Mouse (Mus musculus) cerebellum, postnatal 4 days (tissue): ENCODE data around the gene Asb2.
A peak's percentile ranks its signal among the peaks of the same experiment; 100 is the strongest.

ENCODE experiments used
- DNase-seq, 2 experiments: peaks; one replicate each; pipeline ENCODE4 v3.0.0; 2022; ENCODE audit warnings: low spot score in 2 of 2, mixed read lengths in 1 of 2

Asb2 gene

DNA sequence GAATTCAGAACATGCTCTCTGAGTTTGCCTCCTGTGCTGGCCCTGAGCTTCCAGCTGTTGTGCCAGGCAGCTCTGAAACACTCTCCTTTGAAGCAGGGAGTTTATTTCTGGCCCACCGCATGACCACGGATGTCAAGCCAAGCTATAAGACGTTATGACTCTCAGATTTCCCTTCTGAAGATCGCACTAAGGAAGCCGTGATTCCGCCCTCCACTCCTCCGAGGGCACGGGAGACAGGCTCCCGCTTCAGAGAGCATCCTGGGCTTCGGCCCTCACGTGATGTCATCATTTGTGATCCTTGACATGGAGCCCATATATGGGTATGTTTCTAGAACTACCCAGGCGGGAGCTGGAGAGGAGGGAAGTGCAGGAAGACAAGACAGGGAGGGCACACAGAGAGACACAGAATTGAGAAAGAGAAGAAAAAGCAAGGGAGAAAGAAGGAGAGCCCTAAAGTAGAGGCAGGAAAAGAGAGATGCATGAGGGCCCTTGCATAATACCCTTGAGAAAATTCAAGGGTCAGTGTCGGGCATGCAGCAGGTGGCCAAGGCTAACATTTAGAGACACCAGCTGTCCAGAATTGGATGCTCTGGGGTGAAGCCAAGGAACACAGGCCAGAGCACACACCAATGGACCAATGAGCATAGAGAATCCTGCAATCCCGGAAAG lies at the start of gene Asb2:
TSS of gene Asb2 (minus strand) at position 256 of the 669 bp plus-strand sequence.
- DNase-seq: no peak

DNA sequence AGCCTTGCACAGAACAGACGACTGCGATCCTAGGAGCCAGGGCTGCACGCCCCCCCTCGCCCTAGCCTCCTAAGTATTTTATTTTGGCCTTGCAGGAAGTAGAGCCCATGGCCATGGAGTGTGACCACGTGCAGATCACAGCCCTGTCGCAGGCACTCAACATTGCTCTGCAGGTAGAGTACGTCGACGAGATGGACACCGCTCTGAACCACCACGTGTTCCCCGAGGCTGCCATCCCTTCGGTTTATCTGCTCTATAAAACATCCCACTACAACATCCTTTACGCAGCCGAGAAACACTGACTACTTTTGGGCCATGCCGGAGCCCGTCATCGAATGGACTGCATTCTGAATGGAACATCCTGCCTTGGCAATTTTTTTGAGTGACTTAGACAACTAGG lies 48.3 kb upstream of the Asb2 start:
- DNase-seq: no peak

DNA sequence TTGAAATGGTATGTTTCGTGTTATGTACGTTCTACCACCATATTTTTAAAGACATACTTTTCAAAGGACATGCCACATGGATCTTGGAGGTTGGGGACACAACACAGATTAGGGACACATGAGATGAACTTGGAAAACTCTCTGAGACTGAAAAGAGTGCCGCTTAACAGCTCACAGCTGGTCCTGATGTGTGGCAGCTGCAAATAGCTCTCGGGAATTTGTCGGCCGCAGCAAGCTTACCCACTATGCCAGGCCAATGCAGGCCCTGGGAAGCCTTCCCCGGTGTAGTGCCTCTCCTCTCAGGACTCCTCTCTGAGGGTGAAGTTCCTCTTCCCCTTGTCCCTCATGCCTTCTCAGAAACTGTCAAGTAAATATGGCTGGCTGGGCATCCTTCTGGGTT lies 41.0 kb upstream of the Asb2 start:
- no peak for DNase-seq

DNA sequence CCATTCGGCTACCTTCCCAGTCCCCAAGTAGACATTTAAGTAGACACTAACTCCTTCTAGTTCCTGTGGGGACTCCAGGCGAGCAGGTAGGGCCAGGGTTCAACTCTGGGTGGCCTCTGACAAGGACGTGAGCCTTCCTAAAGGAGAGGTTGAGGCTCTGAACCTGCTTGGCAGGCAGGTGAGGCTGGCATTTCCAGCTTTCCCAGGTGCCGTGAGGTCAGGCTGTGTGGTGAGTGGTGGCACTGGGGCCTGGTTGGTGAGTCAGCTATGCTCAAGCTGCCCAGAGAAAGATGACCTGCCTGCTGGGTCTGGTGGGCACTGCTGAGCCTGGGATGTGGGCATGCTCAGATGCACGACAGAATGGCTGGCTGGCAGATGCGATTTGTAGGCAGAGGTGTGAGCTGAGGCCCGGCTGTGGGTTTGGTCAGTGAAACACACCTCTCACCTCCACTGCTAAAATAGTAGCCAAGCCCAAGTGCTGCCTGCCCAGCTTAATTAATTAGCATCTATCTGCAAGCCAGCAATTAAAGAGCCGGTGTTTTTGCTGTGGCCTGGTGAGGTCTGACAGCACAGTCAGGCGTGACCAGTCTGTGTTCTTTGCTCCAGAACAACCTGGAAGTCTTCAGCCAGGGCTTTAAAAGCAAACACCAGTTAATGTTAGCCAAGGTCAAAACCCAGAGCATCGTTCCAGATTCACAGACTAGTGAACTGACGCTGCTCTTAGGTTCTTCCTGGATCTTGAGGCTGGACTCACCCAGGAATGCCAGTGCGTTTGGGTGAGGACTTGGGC lies 39.9 kb upstream of the Asb2 start:
- DNase-seq: no peak

DNA sequence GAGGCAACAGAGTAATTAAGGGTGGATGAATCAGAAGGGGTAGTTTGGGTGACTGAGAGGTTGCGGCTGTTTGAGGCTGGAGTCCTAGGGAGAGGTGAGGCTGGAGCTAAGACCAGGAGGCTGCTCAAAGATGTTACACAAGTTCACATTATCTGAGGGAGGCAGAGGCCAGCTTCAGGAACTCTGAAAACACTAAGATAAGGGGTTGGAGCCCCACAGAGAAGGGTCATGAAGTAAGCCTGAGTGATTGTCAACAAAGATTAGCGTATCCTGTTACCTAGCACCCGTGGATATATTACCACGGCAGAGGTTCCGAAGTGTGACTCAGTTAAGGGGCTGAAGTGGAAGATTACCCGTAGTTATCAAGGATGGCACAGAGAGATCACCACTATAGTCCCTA lies 37.7 kb upstream of the Asb2 start:
- no peak for DNase-seq

DNA sequence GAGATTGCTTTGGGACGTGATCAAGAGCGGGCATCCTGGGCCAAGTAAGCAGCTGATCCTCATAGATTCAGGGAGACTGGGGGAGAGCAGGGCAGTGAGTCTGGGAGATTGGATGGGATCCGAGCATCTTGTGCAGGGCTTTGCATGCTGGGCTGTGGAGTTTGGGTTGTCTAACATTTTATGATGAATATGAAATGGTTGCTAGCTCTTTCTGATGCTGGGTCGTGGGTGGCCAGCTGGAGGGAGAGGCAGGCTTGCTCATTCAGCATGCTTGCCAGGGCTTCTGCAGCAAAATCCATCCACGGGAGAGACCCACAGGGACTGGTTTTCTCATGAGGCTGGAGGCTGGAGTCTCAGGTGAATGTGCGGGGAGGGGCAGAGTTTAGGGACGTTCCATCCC lies 35.3 kb upstream of the Asb2 start:
- no peak for DNase-seq

DNA sequence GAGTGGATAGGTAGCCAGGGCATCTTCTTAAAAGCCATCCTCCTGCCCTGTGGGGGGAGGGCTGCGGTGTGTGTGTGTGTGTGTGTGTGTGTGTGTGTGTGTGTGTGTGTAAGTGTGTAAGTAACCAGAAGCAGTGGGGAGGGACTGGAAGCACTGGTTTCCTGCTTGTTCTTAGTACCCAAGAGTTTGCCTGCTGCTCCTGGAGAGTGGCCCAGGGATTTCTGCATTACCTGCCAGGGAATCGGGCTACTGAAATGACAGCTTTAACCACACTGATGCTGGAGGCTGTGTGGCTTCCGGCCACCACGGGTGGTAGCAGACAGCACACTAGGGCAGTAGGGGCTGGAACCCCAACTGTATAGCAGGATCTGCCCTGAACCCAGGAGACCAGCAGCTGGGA lies 34.2 kb upstream of the Asb2 start:
- DNase-seq: no peak

DNA sequence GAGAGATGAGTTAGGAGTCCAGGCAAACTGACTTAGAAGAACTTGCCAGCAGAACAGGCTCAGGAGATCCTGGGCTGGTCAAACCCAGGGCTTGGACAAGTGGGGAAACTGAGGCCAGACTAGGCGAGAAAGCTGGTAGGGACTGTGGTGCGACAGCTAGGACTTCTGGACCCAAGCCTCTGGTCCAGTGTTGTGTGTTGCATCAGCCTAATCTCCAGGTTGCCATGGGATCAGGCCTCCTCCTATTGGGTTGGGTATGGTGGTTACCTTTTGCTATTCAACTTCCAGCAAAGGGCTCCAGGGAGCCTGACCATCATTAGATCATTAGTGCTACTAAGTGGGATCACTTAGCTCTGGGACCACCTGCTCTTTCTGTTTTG lies 33.5 kb upstream of the Asb2 start:
- DNase-seq: no peak

DNA sequence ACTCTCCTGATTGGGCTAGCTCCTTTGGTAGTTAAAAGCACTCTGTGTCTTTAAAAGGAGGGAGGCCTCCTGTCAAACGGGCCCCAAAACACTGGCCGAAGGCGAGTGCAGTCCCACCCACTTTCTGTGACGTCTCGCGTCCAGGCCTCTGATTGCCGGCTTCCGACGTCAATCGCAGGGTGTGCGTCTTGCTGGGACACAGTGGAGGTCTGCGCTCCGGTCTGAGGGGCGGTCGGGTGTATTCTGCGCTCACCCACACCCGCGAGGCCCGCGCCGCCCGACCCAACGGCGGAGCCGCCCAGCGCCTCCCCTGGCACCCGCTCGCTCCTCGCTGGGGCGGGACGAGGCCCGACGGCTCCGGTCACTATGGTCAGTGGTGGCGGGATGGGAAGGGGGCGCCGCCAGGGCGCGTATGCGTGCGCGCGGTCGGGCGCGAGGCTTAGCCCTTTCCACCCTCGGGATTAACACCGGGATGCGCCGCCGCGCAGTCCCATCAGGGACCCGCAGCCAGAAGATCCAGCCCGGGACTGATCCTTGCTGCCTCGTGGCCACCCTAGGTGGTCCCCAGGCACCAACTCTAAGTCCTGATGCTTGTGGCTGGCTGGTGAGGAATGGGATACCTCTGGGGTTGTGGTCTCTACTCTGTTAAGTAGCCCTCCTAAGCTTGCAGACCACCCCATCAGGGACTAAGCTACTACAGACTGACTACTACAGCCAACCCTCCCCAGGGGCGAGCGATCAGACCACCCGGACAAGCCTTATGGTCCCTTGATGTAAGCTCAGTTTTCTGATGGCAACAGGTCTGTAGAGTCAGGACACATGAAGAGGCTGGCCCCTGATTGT lies 32.9 kb upstream of the Asb2 start, which contains the start of gene Otub2:
TSS of gene Otub2 (plus strand) at position 178 of the 843 bp plus-strand sequence.
- DNase-seq: peak; percentile 94 to 98

DNA sequence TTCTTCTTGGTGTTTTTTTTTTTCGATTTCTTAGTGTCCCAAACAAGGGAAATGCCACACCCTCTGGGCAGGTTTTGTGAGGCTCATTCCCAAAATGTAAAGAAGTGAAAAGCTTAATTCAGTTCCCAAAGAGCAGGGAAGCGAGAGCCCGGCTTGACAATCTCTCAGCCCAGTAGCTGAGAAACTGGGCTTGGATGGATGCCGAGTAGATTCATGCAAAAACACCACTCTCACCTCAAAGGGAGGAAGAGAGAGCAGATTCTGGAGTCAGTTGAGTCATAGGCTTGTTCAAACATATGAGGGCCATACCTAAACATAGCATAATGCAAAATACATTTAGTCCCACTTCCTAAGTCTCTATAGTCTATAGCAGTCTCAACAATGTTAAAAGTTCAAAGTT lies 24.4 kb upstream of the Asb2 start:
- no peak for DNase-seq

DNA sequence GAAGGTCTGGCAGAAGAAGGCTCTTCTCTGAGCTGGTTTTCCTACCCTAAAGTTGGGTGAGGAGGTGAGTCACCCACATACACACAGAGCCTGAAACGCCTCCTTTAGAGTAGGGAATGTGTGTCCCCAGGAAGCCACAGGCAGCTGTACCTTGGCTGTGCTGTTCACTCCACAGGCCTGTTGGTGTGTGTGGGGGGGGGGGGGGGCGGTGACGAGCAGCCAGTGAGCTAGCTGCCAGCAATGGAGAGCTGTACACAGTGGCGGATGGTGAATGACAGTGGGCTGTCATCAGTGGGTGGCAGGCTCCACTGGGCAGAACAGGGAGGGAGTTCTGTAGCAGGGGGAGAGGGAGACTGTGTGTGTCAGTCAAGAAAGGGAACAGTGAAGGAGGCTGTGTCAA lies 21.0 kb upstream of the Asb2 start:
- DNase-seq: no peak

DNA sequence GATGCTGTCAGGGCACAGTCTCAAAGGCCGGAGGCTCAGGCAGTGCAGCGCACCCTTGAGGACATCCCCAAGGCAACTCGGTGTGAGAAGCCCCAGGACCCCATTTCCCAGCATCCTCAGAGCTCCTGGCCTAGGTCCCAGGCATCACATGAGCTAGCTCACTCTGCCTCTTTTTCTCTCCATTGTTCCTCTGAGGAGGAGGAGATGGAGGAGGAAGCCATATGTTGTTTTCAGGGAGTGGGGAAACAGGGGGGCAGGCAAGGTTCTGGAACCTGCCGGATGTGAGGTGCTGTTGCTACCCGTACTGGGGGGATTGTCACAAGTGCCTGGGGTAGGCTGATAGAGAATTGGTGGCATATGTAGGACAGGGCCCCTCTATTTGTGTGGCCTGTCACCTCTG lies 20.3 kb upstream of the Asb2 start:
- DNase-seq: no peak

DNA sequence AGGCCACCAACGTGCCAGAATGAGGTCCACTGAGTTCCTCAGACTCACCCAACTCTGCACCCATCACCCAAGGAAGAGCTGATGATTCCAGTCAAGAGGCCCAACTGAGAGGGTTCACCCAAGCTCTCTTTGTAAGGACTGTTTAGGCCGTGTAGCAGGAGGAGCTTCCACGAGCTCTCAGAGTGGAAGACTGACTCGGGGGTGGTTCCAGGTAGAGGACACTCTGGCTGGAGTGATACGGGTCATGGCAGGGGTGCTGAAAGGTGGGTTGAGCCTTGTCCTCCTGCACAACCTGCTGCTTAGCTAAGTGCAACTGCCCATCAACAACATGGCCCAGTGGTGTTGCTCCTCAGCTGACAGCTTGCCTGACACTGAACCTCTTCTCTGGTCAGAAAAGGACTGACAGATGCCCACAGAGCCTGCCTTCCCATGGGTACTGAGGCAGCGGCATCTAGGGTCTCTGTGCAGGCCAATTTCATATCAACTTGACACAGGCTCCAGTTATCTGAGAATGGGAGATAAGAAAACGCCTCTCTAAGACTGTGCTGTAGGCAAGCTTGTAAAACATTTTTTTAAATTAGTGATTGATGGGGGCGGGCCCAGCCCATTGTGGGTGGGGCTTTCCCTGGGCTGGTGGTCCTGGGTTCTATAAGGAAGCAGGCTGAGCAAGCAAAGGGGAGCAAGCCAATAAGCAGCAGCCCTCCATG lies 17.9 kb upstream of the Asb2 start:
- no peak for DNase-seq

DNA sequence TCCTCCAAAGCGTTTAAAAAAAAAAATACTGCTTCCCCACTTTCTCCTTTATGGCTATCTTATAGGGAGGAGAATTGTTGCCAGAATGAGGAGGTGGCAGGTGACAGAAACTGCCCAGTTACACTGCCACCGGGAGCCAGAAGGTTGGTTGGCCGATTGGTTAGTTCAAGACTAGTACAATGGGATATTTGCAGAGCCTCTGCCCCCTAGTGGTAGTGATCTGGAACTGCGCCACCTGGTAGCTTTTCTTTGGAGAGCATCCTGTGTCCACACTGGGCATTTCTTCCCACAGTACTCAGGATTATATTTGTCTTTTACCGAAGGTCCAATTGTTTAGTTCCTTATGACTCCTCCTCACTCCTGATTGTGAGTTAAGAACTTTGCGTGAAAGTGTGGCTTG lies 15.9 kb upstream of the Asb2 start:
- DNase-seq: peak in 1 of 2 experiments; percentile 62

DNA sequence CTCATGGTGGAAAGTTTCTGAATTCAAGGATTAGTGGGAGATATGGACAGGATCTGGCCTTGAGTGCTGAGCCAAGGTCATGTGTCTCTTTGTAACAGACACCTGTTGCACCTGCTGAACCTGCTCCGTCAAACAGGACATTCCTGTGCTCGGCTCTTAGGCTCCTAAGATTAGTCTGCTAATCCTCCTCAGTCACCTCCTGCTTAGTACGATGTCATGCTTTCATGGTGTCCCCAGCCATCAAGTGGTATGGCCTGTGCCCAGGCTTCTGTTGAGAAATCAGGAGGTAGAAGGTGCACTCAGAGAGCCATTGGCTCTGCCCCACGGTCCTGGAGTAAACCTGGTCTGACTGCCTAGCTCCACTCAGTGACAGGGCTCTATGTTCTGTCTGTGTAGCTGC lies 15.1 kb upstream of the Asb2 start:
- DNase-seq: no peak

DNA sequence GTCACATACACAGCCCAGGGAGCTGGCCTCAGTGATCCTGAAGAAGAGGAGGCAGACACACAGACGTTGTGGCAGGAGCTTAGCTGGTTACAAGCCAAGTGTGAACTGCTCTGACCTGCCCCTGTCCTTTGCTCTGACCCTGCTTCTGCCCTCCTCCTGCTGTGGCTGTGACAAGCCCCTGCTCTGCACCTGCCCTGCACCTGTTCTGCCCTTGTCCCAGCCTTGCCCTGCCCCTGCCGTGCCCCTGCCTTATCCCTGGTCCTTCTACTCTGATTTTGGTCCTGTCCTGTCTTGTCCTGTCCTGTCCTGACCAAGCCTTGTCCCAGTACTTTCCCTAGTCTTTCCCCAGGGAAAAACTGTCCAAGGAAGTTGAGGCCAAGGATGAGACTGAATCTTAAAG lies 13.0 kb upstream of the Asb2 start:
- DNase-seq: no peak

DNA sequence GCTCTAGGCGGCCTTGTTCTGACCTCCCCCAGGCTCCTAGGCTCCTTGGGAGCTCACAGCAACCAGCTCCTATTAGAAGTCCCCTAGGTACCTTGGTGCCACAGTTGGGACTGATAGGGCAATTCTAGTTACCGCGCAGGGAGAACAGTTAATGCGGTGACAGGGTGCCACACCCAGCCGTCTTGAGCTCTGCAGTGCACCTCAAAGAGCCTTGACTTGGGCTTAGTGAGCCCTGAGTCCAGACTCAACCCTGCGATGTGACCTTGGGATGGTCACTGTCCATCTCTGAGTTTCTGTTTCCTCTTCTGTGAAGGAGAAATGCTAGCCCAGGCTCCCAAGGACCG lies 12.5 kb upstream of the Asb2 start:
- DNase-seq: no peak

DNA sequence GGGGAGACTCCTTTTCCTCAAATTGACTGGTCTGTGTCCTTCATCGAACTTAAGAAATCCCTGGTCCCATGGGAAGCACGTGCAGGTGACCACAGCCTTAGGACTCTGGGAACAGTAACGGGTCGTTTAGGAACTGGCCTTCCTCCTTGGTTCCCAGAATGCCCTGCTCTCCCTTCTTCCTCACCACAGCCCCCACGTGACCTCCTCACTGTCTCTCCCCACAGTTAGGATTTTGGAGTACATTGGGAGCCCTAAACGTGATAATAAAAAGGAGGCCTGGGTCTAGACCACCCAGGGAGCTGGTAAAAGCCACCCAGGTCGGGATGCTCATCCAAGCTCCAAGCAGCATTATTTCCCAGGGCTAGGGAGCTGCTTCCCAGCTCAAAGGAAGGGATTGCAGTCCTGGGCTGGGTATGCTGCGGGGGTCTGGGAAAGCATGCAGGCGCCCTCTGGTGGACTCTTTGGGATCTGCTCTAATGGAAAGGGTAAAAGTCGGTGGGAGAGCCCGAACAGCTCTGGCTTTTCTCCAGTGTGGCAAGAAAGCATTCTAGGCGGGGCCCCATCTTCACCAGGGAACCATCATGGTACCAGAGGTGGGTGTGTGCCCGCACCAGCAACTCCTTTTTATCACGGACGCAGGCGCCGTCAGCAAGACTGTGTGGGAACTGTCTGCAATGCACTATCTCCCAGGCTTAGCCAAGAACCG lies 12.0 kb upstream of the Asb2 start:
- DNase-seq: peak; percentile 87 to 90

DNA sequence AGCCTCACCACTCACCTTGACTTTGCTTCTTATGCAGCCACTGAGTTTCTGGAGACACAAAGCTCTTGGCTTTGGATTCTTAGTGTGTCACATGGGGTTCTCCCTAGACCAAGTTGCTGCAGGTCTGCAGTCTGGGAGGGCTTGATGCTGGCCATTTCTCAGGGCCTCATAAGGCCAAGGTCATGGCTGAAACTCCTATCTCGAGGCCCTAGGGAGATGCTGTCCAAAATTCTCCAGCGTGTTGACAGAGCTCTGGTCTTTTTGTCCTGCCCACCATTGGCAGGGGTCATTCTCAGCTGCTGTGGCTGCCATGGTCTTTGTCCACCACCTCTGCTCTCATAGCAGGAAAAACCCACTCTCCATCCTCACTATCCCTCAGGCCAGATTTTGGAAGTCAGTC lies 11.4 kb upstream of the Asb2 start:
- no peak for DNase-seq

DNA sequence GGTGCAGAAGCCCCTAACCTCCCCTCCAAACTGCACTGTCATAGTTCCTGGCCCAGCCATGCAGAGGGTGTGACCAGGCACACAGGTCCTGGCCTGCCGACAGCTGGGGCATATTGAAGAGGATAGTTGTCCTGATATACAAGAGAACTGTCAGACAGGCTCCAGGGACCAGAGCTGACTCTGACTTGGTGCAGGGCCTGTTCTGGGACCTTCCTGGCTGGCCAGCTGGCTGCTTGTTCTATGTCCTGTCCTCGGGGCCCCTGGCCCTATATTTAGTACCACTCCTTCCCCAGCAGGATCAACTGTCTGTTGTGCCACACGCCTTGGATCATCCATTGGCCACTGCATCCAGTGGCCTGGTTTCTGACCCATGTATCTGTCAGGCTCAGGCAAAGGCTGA lies 6.5 kb upstream of the Asb2 start:
- DNase-seq: no peak

DNA sequence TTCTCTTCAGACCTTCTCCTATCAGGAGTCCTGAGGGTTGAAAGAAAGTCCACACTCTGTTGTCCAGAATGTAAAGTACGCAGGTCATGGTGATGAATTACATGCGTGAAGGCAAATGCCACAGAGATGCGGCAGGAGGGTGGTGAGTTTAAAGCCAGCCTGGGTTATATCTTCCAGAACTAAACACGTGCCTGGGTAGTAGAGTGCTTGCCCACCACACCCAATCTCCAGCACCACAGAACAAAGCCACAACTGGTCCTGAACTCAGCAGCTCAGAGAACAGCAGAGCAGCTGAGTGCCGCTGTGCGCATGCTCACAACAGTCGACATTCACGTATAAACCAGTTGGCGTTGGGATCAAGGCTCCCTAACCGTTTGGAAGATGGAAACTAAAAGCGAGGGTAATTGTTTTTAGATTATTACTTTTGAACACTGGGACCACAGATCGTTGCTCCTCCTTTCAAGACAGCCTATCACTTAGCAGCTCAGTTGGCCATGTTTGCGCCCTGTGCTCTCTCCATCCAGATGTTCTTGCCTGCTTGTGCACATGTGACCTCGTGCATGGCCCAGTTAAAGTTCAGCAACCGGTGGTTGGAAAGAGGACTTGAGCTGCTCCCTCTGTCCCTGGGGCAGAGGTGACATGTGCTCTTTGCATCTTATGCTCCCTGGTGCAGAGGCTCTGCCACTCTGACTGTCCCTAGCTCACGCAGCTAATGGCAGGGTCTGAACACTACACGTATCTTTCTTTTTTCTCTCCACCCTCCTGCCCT lies 5.9 kb upstream of the Asb2 start:
- DNase-seq: no peak
